Mouse (Mus musculus) testis, adult 2 months (tissue): ENCODE data around the gene C1ql4.

Experiments
- CTCF ChIP-seq: fragments of 200-500 bp; IDR thresholded peaks from 2 replicates; pipeline ENCODE4 v1.5.1; 2012; ENCODE audit warnings: low read depth, mild to moderate bottlenecking, inconsistent platforms, low read length, moderate library complexity; ENCODE audit not compliant: control insufficient read depth, insufficient read depth, insufficient replicate concordance
- POLR2A ChIP-seq: fragments of 200-500 bp; IDR thresholded peaks from 2 replicates; pipeline ENCODE4 v1.6.1; 2012; ENCODE audit warnings: low read depth, mild to moderate bottlenecking, inconsistent platforms, low read length, moderate library complexity; ENCODE audit not compliant: control insufficient read depth

DNA sequence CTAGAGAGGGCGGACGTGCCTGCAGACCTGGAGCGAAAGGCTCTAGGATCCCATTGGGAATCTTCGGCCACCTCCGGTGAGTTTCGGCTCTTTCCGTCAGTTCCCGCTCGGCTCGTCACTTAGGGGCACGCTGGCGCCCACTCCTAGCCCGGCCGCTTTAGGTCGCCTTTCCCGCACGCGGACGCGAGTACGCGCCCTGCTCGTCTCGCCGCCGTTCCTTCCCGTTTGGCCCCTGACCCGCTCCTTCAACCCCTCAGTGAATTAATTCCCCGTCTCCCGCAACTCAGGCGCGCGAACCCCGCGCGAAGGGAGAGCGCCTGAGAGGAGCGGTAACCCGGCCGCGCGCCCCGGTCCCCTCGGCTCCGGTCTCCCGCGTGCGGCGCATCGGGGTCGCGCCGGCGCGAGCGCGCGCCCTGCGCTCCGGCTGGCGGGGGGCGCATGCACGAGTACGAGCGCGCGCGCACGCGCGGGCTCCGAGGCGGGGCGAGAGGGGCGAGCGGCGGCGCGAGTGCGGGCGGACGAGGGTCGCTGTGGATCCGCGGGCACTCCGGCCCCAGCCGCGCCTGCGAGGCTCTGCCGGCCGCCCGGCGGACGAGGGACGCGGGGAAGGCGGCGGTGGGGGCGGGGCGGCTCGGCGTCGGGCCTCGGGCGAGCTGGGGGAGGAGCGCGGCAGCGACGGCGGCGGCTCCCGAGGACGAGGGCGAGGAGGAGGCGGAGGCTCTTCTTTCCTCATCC lies 38.6 kb upstream of the C1ql4 start:
- TF ChIP-seq CTCF = no peak
- TF ChIP-seq POLR2A = peak; percentile 33
